ENCODE assay signal across 8 mouse cellular contexts in the genomic region with DNA sequence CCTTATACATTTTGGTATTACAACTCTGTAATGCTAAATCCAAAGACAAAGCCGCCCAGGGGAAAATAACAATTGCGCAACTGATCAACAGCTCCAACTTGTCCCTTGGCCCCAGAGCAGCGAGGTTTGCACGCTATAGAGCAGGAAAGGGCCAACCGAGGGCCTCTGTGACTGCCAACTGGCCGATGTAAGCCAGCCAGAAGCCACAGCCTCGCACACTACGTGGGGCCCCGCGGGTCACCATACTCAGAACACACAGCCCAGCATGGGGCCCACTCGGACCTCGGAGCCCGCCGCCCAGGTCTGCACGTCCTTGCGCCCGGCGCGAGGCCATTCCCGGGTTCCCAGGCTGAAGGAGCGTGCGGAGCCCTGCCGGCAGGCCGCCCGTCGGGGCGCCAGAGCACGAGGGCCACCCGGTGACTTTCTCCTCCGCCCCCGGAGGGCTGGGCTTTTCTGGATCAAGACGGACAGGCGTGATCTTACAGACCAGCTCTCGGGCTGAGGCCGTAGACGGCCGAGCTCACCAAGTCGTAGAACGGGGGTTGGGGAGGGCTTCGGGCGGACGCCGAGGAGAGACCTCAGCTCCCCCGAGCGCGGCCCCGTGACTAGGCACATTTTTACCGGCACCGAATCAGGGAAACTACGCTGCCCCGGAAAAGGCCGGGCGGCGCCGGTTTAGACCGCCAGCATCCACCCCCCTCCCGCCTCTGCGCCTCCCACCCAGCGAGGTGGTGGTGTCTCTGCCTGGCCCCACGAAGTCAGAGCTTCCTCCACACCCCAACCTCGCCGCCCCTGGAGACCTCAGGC. TPM values are rescaled to one million over a fixed set of nuclear protein-coding genes. Genes with fewer than 3 reads are reported as not detected.
DNase-seq lines count a peak whose midpoint lies in the region; ATAC-seq lines count a peak whose summit lies in the region.

No protein-coding gene starts in this region.

- peak; percentile 80 for DNase-seq in MEL-GATA-1-ER (ENCODE audit: extremely low read depth, low read depth)
- peak; percentile 53 for DNase-seq in cerebellum, adult 9-10 months
- DNase-seq in hindbrain, embryonic 10.5 days (ENCODE audit: low spot score): peak; percentile 95
- peak; percentile 75 to 79 for DNase-seq in layer of hippocampus, postnatal 10 days (ENCODE audit: low spot score in 2 of 2)
- DNase-seq in lung, postnatal 10 days: peak; percentile 96
- DNase-seq in ovary, postnatal 36 days (ENCODE audit: low spot score): peak; percentile 89
- peak; percentile 83 for DNase-seq in thymus, postnatal 25 days

- peak overlapping the region; percentile 77 for H3K4me3 ChIP-seq in hindbrain, embryonic 10.5 days

- peak; percentile 64 for ATAC-seq in frontal cortex, adult (ENCODE audit: low TSS enrichment)

- H3K9me3 ChIP-seq in hindbrain, embryonic 10.5 days: no peaks in the 10 kb centered on the region

- H3K4me1 ChIP-seq in hindbrain, embryonic 10.5 days (replicated peaks): peaks cover 69% of the 10 kb centered on the region

- no peaks in the 10 kb centered on the region for H3K27me3 ChIP-seq in hindbrain, embryonic 10.5 days (ENCODE audit: insufficient read depth, poor library complexity, severe bottlenecking)

- peak overlapping the region; percentile 97 for H3K27ac ChIP-seq in hindbrain, embryonic 10.5 days

- under 1% methylated on average over 62 of the region's 62 CpGs for WGBS in hindbrain, embryonic 10.5 days

- no peaks in the 10 kb centered on the region for H3K36me3 ChIP-seq in hindbrain, embryonic 10.5 days

RNA-seq across cellular contexts. Expression of a gene that starts 0.9 kb away (rescaled TPM):
- 24.0 and 27.1 TPM in 2 replicates for polyA plus RNA-seq in hindbrain, embryonic 10.5 days (2016; fragmentation: Nextera tagmentation; extraction: Ambion mirVana)
- 10 to 100 TPM in 1 of 2 experiments, 1 to 10 TPM in 1; 9.9 to 10.4 TPM for total RNA-seq in layer of hippocampus, postnatal 10 days (2021)

RNA-seq across cellular contexts. Expression of a gene that starts 44.5 kb away (rescaled TPM):
- 236 and 359 TPM in 2 replicates for polyA plus RNA-seq in hindbrain, embryonic 10.5 days (2016; fragmentation: Nextera tagmentation; extraction: Ambion mirVana)
- total RNA-seq in layer of hippocampus, postnatal 10 days (2021): 100 to 1,000 TPM; 380 to 423 TPM

Comparison
In these comparisons a context has a peak if more than half of its experiments do, and no peak if none do; other contexts are left out.
1. Peak in every context shown above with its lines: DNase-seq, ATAC-seq, H3K4me3 ChIP-seq and H3K27ac ChIP-seq.